Mouse (Mus musculus) midbrain, embryonic 11.5 days (tissue): ENCODE results near the gene Mfap2. TPM values are rescaled to one million over a fixed set of nuclear protein-coding genes. Genes with fewer than 3 reads are reported as not detected.

ENCODE experiments used
- ATAC-seq: fragments of 200-750 bp; cut with Nextera tagmentation; 2 replicates; pipeline ENCODE4 v1.8.0; 2017; ENCODE audit warnings: moderate TSS enrichment, moderate library complexity; ENCODE audit not compliant: low FRiP score
- DNase-seq: peaks from one replicate; pipeline ENCODE4 v3.0.0; 2015; ENCODE audit warnings: low spot score; ENCODE audit errors: missing footprints
- H3K27ac ChIP-seq: fragments of 300-500 bp; sonication (generic); 2 replicates; pipeline ENCODE4 v1.5.1; 2014; ENCODE audit warnings: low read depth, low read length
- H3K27me3 ChIP-seq: fragments of 300-500 bp; sonication (generic); 2 replicates; pipeline ENCODE4 v1.6.1; 2014; ENCODE audit warnings: mild to moderate bottlenecking, low read length, moderate library complexity, mixed read lengths; ENCODE audit not compliant: control insufficient read depth, insufficient read depth
- H3K36me3 ChIP-seq: fragments of 300-500 bp; sonication (generic); 2 replicates; pipeline ENCODE4 v1.6.1; 2014; ENCODE audit warnings: mild to moderate bottlenecking, low read length, moderate library complexity, mixed read lengths; ENCODE audit not compliant: control insufficient read depth, insufficient read depth
- H3K4me1 ChIP-seq: fragments of 300-500 bp; sonication (generic); 2 replicates; pipeline ENCODE4 v1.6.1; 2014; ENCODE audit warnings: low read length; ENCODE audit not compliant: control insufficient read depth, insufficient read depth
- H3K4me2 ChIP-seq: fragments of 300-500 bp; sonication (generic); 2 replicates; pipeline ENCODE4 v1.6.1; 2014; ENCODE audit warnings: mild to moderate bottlenecking, moderate library complexity
- H3K4me3 ChIP-seq: fragments of 300-500 bp; sonication (generic); 2 replicates; pipeline ENCODE4 v1.5.1; 2014; ENCODE audit warnings: low read depth, low read length
- H3K9ac ChIP-seq: fragments of 300-500 bp; sonication (generic); 2 replicates; pipeline ENCODE4 v1.6.1; 2014; ENCODE audit warnings: low read length
- H3K9me3 ChIP-seq: fragments of 300-500 bp; sonication (generic); 2 replicates; pipeline ENCODE4 v1.6.1; 2016; ENCODE audit warnings: low read length; ENCODE audit not compliant: control insufficient read depth
- WGBS: fragments of 180-500 bp; shearing (Covaris S2); extraction: QIAGEN DNeasy Blood & Tissue Kit; methylation state at CpG from one replicate; pipeline ENCODE4 v1.1.7; 2014; 5-methylcytosine and 5-hydroxymethylcytosine counted together
- polyA plus RNA-seq: library from polyadenylated mRNA; unstranded; fragments of >200 nt; fragmentation: Nextera tagmentation; extraction: Ambion mirVana; gene quantifications from 2 replicates; pipeline ENCODE4 v1.2.1, GENCODE M21; 2014

Gene Mfap2
- polyA plus RNA-seq, 1 experiment from 2014 or later = 254 TPM

GRCm38 (mm10) chr4:141016311-141016710, 6.1 kb downstream of the Mfap2 start:
- no peak for DNase-seq
- Histone ChIP-seq H3K9me3 (no peaks in the 10 kb centered on the region), H3K27ac (no peak overlapping the region), H3K9ac (no peak overlapping the region), H3K4me2 (no peak overlapping the region), H3K36me3 (peaks cover 15% of the 10 kb centered on the region), H3K27me3 (no peaks in the 10 kb centered on the region), H3K4me3 (no peak overlapping the region), H3K4me1 (peaks cover 27% of the 10 kb centered on the region)
- ATAC-seq = no peak
- 88% methylated on average over 9 of the region's 9 CpGs for WGBS

DNA sequence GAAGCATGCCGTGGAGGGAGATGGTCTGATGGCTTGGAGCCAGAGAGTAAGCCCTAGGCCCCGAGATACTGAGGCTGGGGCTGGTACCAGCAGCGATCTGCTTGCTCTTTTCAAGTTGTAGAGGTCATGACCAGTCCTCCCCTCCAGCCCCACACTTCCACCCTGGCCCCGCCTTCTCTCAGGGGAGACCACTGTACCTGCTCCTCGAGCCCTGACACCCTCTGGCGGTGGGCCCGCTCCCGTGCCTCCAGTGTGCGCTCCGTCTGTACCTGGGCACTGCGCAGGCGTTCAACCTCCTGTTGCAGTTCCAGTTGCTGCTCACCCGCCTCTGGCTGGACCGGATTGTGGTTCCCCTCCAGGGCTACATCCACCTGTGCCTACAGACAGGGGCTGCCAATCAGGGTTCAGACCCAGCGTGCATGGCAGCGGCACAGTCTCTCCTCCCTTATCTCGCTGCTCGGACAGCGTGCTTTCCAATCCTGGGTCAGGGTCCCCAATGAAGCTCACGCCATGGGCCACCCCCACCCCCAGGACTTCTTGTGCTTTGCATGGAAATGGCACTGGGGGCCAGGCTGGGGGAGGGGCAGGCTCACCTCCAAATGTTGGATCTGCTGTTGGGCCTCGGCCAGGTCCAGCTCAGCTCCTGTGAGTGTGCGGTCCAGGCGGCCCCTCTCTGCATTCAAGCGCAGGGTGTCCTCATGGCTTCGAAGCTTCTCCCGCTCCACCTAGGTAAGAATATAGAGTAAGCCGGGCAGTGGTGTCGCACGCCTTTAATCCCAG, 7.6 kb downstream of the Mfap2 start:
- H3K36me3 ChIP-seq = peaks cover 15% of the 10 kb centered on the region
- no peak overlapping the region for H3K4me3 ChIP-seq
- no peak overlapping the region for H3K4me2 ChIP-seq
- peaks cover 18% of the 10 kb centered on the region for H3K4me1 ChIP-seq
- 89% methylated on average over 29 of the region's 29 CpGs for whole genome bisulfite sequencing
- H3K9ac ChIP-seq = no peak overlapping the region
- H3K27ac ChIP-seq = no peak overlapping the region
- no peaks in the 10 kb centered on the region for H3K9me3 ChIP-seq
- H3K27me3 ChIP-seq = no peaks in the 10 kb centered on the region
- no peak for DNase-seq
- no peak for ATAC-seq

DNA sequence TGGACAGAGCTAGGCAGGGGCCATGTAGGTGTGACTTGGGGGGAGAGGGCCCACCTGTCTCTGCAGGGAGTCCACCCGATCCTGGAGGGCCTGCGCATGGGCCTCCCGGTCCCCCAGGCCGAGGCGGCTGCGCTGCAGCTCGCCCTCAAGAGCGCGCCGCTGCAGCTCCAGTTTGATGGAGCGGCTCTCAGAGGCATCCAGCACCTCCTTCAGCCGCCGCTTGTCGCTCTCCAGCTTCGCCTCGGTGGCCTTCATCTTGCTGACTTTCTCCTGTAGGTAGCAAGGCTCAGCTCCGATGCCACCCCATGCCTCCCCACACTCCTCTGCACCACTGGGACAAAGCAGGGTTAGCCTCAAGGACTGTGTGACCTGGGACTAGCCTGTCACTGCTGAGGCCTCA, 10.0 kb downstream of the Mfap2 start:
- Histone ChIP-seq H3K9ac (peak overlapping the region; percentile 1), H3K27me3 (no peaks in the 10 kb centered on the region), H3K9me3 (no peaks in the 10 kb centered on the region), H3K4me3 (no peak overlapping the region), H3K27ac (peak overlapping the region; percentile 82), H3K4me2 (no peak overlapping the region), H3K36me3 (peaks cover 6% of the 10 kb centered on the region), H3K4me1 (peaks cover 18% of the 10 kb centered on the region)
- WGBS = 90% methylated on average over 17 of the region's 17 CpGs
- ATAC-seq (no peak), DNase-seq (no peak)

- Histone ChIP-seq H3K27ac (peak overlapping the region; percentile 82), H3K4me1 (peaks cover 18% of the 10 kb centered on the region), H3K4me3 (no peak overlapping the region), H3K36me3 (peaks cover 2% of the 10 kb centered on the region), H3K4me2 (no peak overlapping the region), H3K9ac (peak overlapping the region; percentile 1), H3K9me3 (no peaks in the 10 kb centered on the region), H3K27me3 (no peaks in the 10 kb centered on the region)
- peak; percentile 77 for ATAC-seq
- 28% methylated on average over 14 of the region's 14 CpGs for WGBS
- DNase-seq = peak; percentile 95
Observed at GRCm38 (mm10) chr4:141020811-141021613, 10.8 kb downstream of the Mfap2 start.

- Histone ChIP-seq H3K4me1 (peaks cover 18% of the 10 kb centered on the region), H3K27ac (peak overlapping the region; percentile 82), H3K4me3 (no peak overlapping the region), H3K9ac (peak overlapping the region; percentile 9), H3K9me3 (no peaks in the 10 kb centered on the region), H3K4me2 (no peak overlapping the region), H3K36me3 (no peaks in the 10 kb centered on the region; the same call in 1 of the 2 replicates), H3K27me3 (no peaks in the 10 kb centered on the region)
- peak; percentile 17; the same call in 1 of the 2 replicates for ATAC-seq
- WGBS = 75% methylated on average over 11 of the region's 11 CpGs
- DNase-seq = no peak
Observed at GRCm38 (mm10) chr4:141021614-141021929, 11.4 kb downstream of the Mfap2 start.

DNA sequence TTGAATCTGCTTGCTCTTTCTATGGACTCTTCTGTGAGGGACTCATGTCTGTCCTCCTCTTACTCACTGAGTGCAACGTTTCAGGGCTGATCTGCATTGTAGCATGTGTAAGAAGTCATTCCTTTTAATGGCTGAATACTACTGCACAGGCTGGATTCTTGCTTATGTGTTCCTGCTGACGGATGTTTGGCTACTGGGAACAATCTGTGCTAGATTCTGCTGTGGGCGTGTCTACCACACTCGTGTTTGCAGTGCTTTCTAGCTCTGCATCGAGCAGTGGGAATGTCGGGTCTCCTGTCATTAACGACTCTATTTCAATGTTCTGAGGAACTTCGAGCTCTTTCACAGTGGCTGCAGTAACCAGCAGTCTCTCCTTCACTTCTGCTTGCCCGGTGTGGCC, 13.8 kb downstream of the Mfap2 start:
- H3K4me3 ChIP-seq = no peak overlapping the region
- H3K4me1 ChIP-seq = peaks cover 18% of the 10 kb centered on the region
- H3K36me3 ChIP-seq = peaks cover 4% of the 10 kb centered on the region
- WGBS = 79% methylated on average over 9 of the region's 9 CpGs
- ATAC-seq (no peak), DNase-seq (no peak)
- H3K27me3 ChIP-seq = no peaks in the 10 kb centered on the region
- H3K4me2 ChIP-seq = no peak overlapping the region
- no peaks in the 10 kb centered on the region for H3K9me3 ChIP-seq
- no peak overlapping the region for H3K27ac ChIP-seq
- H3K9ac ChIP-seq = no peak overlapping the region

- Histone ChIP-seq H3K36me3 (peaks cover 4% of the 10 kb centered on the region), H3K9me3 (no peaks in the 10 kb centered on the region), H3K4me2 (no peak overlapping the region), H3K27me3 (no peaks in the 10 kb centered on the region), H3K27ac (no peak overlapping the region), H3K4me1 (peaks cover 18% of the 10 kb centered on the region), H3K9ac (no peak overlapping the region), H3K4me3 (no peak overlapping the region)
- DNase-seq = no peak
- WGBS = 79% methylated on average over 27 of the region's 27 CpGs
- ATAC-seq = no peak
Observed at GRCm38 (mm10) chr4:141024992-141025391, 14.8 kb downstream of the Mfap2 start.

DNA sequence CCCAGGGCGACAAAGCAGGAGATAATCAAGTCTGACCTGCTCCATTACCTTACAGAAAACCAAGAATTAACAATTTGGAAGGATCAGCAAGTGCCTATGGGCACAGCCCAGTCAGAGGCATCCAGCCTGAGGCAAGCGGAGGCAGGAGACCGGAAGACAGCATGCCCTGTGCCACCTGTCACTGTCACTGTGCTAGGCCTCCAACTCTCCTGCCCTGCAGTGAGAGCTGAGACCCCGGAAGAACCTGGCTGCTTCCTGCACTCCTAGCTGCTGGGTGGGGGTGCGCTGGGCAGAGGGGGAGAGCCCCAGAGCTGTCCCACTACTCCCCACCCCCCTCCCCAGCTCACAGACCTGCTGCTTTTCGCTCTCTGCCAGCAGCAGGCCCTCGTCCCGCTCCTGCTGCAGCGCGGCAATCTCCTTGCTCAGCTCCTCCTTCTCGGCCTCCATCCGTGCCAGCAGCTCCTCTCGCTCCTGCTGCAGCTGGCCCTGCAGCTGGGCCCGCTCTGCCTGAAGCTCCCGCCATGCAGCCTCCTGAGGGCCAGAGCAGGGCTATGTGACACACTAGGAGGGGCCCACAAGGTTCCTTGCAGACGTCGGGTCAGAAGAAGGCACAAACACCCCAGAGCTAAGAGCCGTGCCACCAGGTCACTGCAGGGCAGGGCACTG, 20.5 kb downstream of the Mfap2 start:
- Histone ChIP-seq H3K27ac (no peak overlapping the region), H3K4me1 (no peaks in the 10 kb centered on the region), H3K4me3 (no peak overlapping the region), H3K9ac (no peak overlapping the region), H3K4me2 (no peak overlapping the region), H3K36me3 (peaks cover 11% of the 10 kb centered on the region), H3K27me3 (no peaks in the 10 kb centered on the region), H3K9me3 (no peaks in the 10 kb centered on the region)
- 90% methylated on average over 18 of the region's 18 CpGs for WGBS
- DNase-seq = no peak
- ATAC-seq = no peak

DNA sequence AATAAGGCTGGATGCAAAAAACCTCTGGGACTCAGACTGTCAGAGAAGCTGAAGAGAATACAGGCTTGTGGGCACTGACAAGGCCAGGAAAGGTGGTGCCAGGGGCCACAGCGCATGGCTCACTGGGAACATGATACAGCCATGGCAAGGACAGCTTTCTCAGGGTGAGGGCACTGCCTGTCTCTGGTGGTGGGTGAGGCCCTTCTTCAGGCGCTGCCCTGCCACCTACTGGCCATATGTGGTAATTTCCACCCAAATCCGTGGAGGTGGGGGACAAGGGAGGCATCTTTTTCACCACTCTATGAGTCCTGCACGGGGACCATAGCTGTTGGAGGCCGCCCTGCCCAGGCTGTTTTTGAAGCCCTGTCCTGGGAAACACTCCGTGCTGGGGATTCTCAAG, 21.5 kb downstream of the Mfap2 start:
- DNase-seq = peak; percentile 99
- Histone ChIP-seq H3K27me3 (no peaks in the 10 kb centered on the region), H3K36me3 (peaks cover 11% of the 10 kb centered on the region), H3K9ac (no peak overlapping the region), H3K4me2 (no peak overlapping the region), H3K9me3 (no peaks in the 10 kb centered on the region), H3K27ac (no peak overlapping the region), H3K4me1 (no peaks in the 10 kb centered on the region), H3K4me3 (no peak overlapping the region)
- ATAC-seq = peak; percentile 65
- 19% methylated on average over 6 of the region's 6 CpGs for WGBS
